Mouse (Mus musculus): Measurements from ENCODE around the gene Sars.

DNA sequence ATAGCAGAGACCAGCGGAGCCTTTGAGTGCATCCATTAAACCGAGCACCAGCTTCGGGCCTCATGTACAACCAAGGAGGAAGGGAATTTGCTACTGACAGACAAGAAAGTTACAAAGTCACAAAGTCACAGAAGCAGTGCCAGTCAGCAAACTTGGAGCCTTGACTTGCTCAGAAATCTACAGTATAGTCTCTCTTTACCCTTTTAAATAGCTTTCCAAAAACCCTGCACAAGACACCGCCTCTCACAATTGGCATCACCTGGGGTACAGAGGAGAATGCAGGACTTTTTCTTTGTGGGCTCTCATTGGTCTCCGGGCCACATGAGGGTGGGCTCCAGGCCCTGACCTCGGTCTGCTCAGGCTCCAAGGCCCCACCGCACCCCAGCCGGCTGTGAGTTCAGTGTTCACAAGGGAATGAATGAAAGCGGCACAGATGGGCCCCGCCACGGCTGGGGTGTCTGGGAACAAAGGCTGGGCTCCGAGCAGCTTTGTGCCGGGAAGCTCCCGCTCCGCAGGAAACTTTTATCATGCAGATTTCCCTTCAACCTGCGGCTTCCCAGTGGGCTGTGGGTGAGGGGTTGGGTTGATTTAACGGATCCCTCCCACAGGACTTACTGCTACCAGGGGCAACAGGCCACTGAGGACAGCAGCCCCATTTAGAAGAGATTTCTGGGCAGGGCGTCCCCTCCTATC, 11.7 kb downstream of the Sars start:
- TF ChIP-seq CTCF (IDR thresholded peaks at IDR 0.05; ENCODE audit: extremely low read depth, insufficient read length, insufficient replicate concordance, low read depth, low read length) (no peak), POLR2A (IDR thresholded peaks at IDR 0.05; ENCODE audit: low read depth, low read length) (no peak)
